Mouse (Mus musculus) left cerebral cortex, postnatal 14 days (tissue): ENCODE data around the gene Msl3. TPM values are rescaled to one million over a fixed set of nuclear protein-coding genes. Genes with fewer than 3 reads are reported as not detected.

Experiments used
- total RNA-seq, 2 experiments: library from RNA; stranded (reverse); gene quantifications; 2 replicates each; pipeline ENCODE4 v1.2.3; 2021

Msl3 gene
- total RNA-seq, 2 experiments from 2014 or later = 21.9 to 22.8 TPM

Other genes with a start within 250 kb of the Msl3 start
- gene Frmpd4, start 96.7 kb downstream of the Msl3 start, total RNA-seq = 10 to 100 TPM; 40.0 to 42.7 TPM
- 1 to 10 TPM; 5.1 to 6.6 TPM for gene Arhgap6, start 121.2 kb upstream of the Msl3 start, total RNA-seq